Mouse (Mus musculus): Measurements from ENCODE around the gene Ak4. TPM values are rescaled to one million over a fixed set of nuclear protein-coding genes. Genes with fewer than 3 reads are reported as not detected.

Ak4 gene
- polyA plus RNA-seq, 2 experiments, result 5.8 to 17.9 TPM

GRCm38 (mm10) chr4:101457176-101457575, 38.1 kb downstream of the Ak4 start:
- Histone ChIP-seq H3K4me3 (replicated peaks; ENCODE audit: low read length) (no peak overlapping the region), H3K9ac (ENCODE audit: low read depth, low read length, severe bottlenecking) (no peak overlapping the region), H3K4me2 (replicated peaks; ENCODE audit: low read depth, low read length, severe bottlenecking) (no peak overlapping the region), H3K27ac (replicated peaks; ENCODE audit: low read depth, low read length) (no peak overlapping the region), H3K4me1 (ENCODE audit: control insufficient read depth, insufficient read depth, low read length) (no peaks in the 10 kb centered on the region), H3K36me3 (ENCODE audit: control insufficient read depth, insufficient read depth, low read length) (peaks cover 15% of the 10 kb centered on the region), H3K9me3 (ENCODE audit: control insufficient read depth, low read length) (no peaks in the 10 kb centered on the region), H3K27me3 (ENCODE audit: control insufficient read depth, insufficient read depth, low read length) (no peaks in the 10 kb centered on the region)
- 84% methylated on average over 8 of the region's 8 CpGs for WGBS
- DNase-seq (ENCODE audit: low spot score) (no peak), ATAC-seq (ENCODE audit: low FRiP score, low read depth) (no peak)
- no peak for TF ChIP-seq POLR2A (IDR thresholded peaks at IDR 0.05; ENCODE audit: borderline replicate concordance, extremely low read depth, insufficient read depth, insufficient read length)

GRCm38 (mm10) chr4:101458341-101458740, 39.3 kb downstream of the Ak4 start:
- no peak for ATAC-seq (ENCODE audit: low FRiP score, low read depth)
- Histone ChIP-seq H3K27ac (replicated peaks; ENCODE audit: low read depth, low read length) (peak overlapping the region; percentile 43; the same call in 1 of the 2 replicates), H3K27me3 (ENCODE audit: control insufficient read depth, insufficient read depth, low read length) (no peaks in the 10 kb centered on the region), H3K4me2 (replicated peaks; ENCODE audit: low read depth, low read length, severe bottlenecking) (no peak overlapping the region), H3K4me3 (replicated peaks; ENCODE audit: low read length) (no peak overlapping the region), H3K9ac (ENCODE audit: low read depth, low read length, severe bottlenecking) (no peak overlapping the region), H3K36me3 (ENCODE audit: control insufficient read depth, insufficient read depth, low read length) (peaks cover 23% of the 10 kb centered on the region), H3K4me1 (ENCODE audit: control insufficient read depth, insufficient read depth, low read length) (no peaks in the 10 kb centered on the region), H3K9me3 (ENCODE audit: control insufficient read depth, low read length) (no peaks in the 10 kb centered on the region)
- WGBS, result 53% methylated on average over 2 of the region's 2 CpGs
- TF ChIP-seq POLR2A (IDR thresholded peaks at IDR 0.05; ENCODE audit: borderline replicate concordance, extremely low read depth, insufficient read depth, insufficient read length), result no peak
- DNase-seq (ENCODE audit: low spot score), result peak; percentile 38

GRCm38 (mm10) chr4:101459358-101459757, 40.3 kb downstream of the Ak4 start:
- TF ChIP-seq POLR2A (IDR thresholded peaks at IDR 0.05; ENCODE audit: borderline replicate concordance, extremely low read depth, insufficient read depth, insufficient read length), result no peak
- H3K9ac ChIP-seq (ENCODE audit: low read depth, low read length, severe bottlenecking), result no peak overlapping the region
- H3K4me1 ChIP-seq (ENCODE audit: control insufficient read depth, insufficient read depth, low read length), result no peaks in the 10 kb centered on the region
- DNase-seq (ENCODE audit: low spot score) (no peak), ATAC-seq (ENCODE audit: low FRiP score, low read depth) (no peak)
- 85% methylated on average over 4 of the region's 4 CpGs for WGBS
- no peak overlapping the region for H3K4me3 ChIP-seq (replicated peaks; ENCODE audit: low read length)
- no peak overlapping the region for H3K27ac ChIP-seq (replicated peaks; ENCODE audit: low read depth, low read length)
- no peaks in the 10 kb centered on the region for H3K27me3 ChIP-seq (ENCODE audit: control insufficient read depth, insufficient read depth, low read length)
- no peak overlapping the region for H3K4me2 ChIP-seq (replicated peaks; ENCODE audit: low read depth, low read length, severe bottlenecking)
- no peaks in the 10 kb centered on the region for H3K9me3 ChIP-seq (ENCODE audit: control insufficient read depth, low read length)
- peaks cover 24% of the 10 kb centered on the region for H3K36me3 ChIP-seq (ENCODE audit: control insufficient read depth, insufficient read depth, low read length)

GRCm38 (mm10) chr4:101460114-101460513, 41.0 kb downstream of the Ak4 start:
- Histone ChIP-seq H3K4me2 (replicated peaks; ENCODE audit: low read depth, low read length, severe bottlenecking) (no peak overlapping the region), H3K9ac (ENCODE audit: low read depth, low read length, severe bottlenecking) (no peak overlapping the region), H3K27me3 (ENCODE audit: control insufficient read depth, insufficient read depth, low read length) (no peaks in the 10 kb centered on the region), H3K4me1 (ENCODE audit: control insufficient read depth, insufficient read depth, low read length) (no peaks in the 10 kb centered on the region), H3K9me3 (ENCODE audit: control insufficient read depth, low read length) (no peaks in the 10 kb centered on the region), H3K27ac (replicated peaks; ENCODE audit: low read depth, low read length) (no peak overlapping the region), H3K36me3 (ENCODE audit: control insufficient read depth, insufficient read depth, low read length) (peaks cover 28% of the 10 kb centered on the region), H3K4me3 (replicated peaks; ENCODE audit: low read length) (no peak overlapping the region)
- DNase-seq (ENCODE audit: low spot score), result no peak
- 65% methylated on average over 1 of the region's 1 CpGs for WGBS
- TF ChIP-seq POLR2A (IDR thresholded peaks at IDR 0.05; ENCODE audit: borderline replicate concordance, extremely low read depth, insufficient read depth, insufficient read length), result no peak
- no peak for ATAC-seq (ENCODE audit: low FRiP score, low read depth)

GRCm38 (mm10) chr4:101462065-101462464, 43.0 kb downstream of the Ak4 start:
- Histone ChIP-seq H3K27me3 (ENCODE audit: control insufficient read depth, insufficient read depth, low read length) (no peaks in the 10 kb centered on the region), H3K4me3 (replicated peaks; ENCODE audit: low read length) (no peak overlapping the region), H3K36me3 (ENCODE audit: control insufficient read depth, insufficient read depth, low read length) (peaks cover 29% of the 10 kb centered on the region), H3K9ac (ENCODE audit: low read depth, low read length, severe bottlenecking) (no peak overlapping the region), H3K4me1 (ENCODE audit: control insufficient read depth, insufficient read depth, low read length) (no peaks in the 10 kb centered on the region), H3K4me2 (replicated peaks; ENCODE audit: low read depth, low read length, severe bottlenecking) (no peak overlapping the region), H3K27ac (replicated peaks; ENCODE audit: low read depth, low read length) (no peak overlapping the region), H3K9me3 (ENCODE audit: control insufficient read depth, low read length) (no peaks in the 10 kb centered on the region)
- WGBS, result 61% methylated on average over 2 of the region's 2 CpGs
- peak; percentile 71 for DNase-seq (ENCODE audit: low spot score)
- no peak for TF ChIP-seq POLR2A (IDR thresholded peaks at IDR 0.05; ENCODE audit: borderline replicate concordance, extremely low read depth, insufficient read depth, insufficient read length)
- ATAC-seq (ENCODE audit: low FRiP score, low read depth), result peak; percentile 53; the same call in 1 of the 2 replicates

- Histone ChIP-seq H3K27me3 (ENCODE audit: control insufficient read depth, insufficient read depth, low read length) (no peaks in the 10 kb centered on the region), H3K9me3 (ENCODE audit: control insufficient read depth, low read length) (no peaks in the 10 kb centered on the region), H3K4me2 (replicated peaks; ENCODE audit: low read depth, low read length, severe bottlenecking) (no peak overlapping the region), H3K36me3 (ENCODE audit: control insufficient read depth, insufficient read depth, low read length) (peaks cover 25% of the 10 kb centered on the region), H3K4me3 (replicated peaks; ENCODE audit: low read length) (no peak overlapping the region), H3K4me1 (ENCODE audit: control insufficient read depth, insufficient read depth, low read length) (no peaks in the 10 kb centered on the region), H3K27ac (replicated peaks; ENCODE audit: low read depth, low read length) (no peak overlapping the region), H3K9ac (ENCODE audit: low read depth, low read length, severe bottlenecking) (no peak overlapping the region)
- TF ChIP-seq POLR2A (IDR thresholded peaks at IDR 0.05; ENCODE audit: borderline replicate concordance, extremely low read depth, insufficient read depth, insufficient read length), result no peak
- DNase-seq (ENCODE audit: low spot score) (no peak), ATAC-seq (ENCODE audit: low FRiP score, low read depth) (no peak)
- WGBS, result 73% methylated on average over 3 of the region's 3 CpGs
Observed at GRCm38 (mm10) chr4:101466264-101466663, 47.2 kb downstream of the Ak4 start.

All from limb, embryonic 14.5 days (tissue).